Mouse (Mus musculus): Measurements from ENCODE around the gene Zfp46. TPM values are rescaled to one million over a fixed set of nuclear protein-coding genes. Genes with fewer than 3 reads are reported as not detected.

Zfp46 gene
- total RNA-seq, 1 experiment from 2014 or later: 10.0 TPM

Other genes with a start within 250 kb of the Zfp46 start
- 829 and 1,291 TPM in 2 replicates for gene Rpl11, start 231.3 kb upstream of the Zfp46 start, total RNA-seq (2017)
- 6.8 and 7.3 TPM in 2 replicates for gene Id3, start 141.2 kb upstream of the Zfp46 start, total RNA-seq (2017)
- gene E2f2, start 112.3 kb upstream of the Zfp46 start, total RNA-seq (2017): 7.1 and 7.2 TPM in 2 replicates
- gene Asap3, start 78.3 kb upstream of the Zfp46 start, total RNA-seq (2017): 0.19 and 0.25 TPM in 2 replicates
- 0.81 TPM in 1 of 2 replicates, not detected in the other for gene Tcea3, start 37.0 kb upstream of the Zfp46 start, total RNA-seq (2017)
- gene Hnrnpr, start 26.3 kb downstream of the Zfp46 start, total RNA-seq (2017): 217 and 281 TPM in 2 replicates
- gene Htr1d, start 138.8 kb downstream of the Zfp46 start, total RNA-seq (2017): not detected in 2 replicates
- gene 6030445D17Rik, start 177.6 kb downstream of the Zfp46 start, total RNA-seq (2017): 1.6 TPM in 1 of 2 replicates, not detected in the other
- 7.6 and 8.9 TPM in 2 replicates for gene Luzp1, start 185.1 kb downstream of the Zfp46 start, total RNA-seq (2017)